Mouse (Mus musculus) E14TG2a.4 (cell line): Measurements from ENCODE around the gene Adcy7.

Experiments
- H3K27me3 ChIP-seq: 2 replicates; pipeline ENCODE4 v1.6.1; 2014; ENCODE audit warnings: low read length, control low read depth; ENCODE audit not compliant: insufficient read depth
- H3K36me3 ChIP-seq: 2 replicates; pipeline ENCODE4 v1.6.1; 2014; ENCODE audit warnings: low read length, control low read depth; ENCODE audit not compliant: insufficient read depth
- H3K4me1 ChIP-seq: replicated peaks from 2 replicates; pipeline ENCODE4 v1.6.1; 2014; ENCODE audit warnings: low read depth, low read length, control low read depth
- H3K4me3 ChIP-seq: replicated peaks from 2 replicates; pipeline ENCODE4 v1.5.1; 2014; ENCODE audit warnings: mild to moderate bottlenecking, low read length
- H3K9me3 ChIP-seq: 2 replicates; pipeline ENCODE4 v1.6.1; 2014; ENCODE audit warnings: low read length, control low read depth
- CTCF ChIP-seq: conservative IDR thresholded peaks from 2 replicates; pipeline ENCODE4 v1.5.1; 2014; ENCODE audit warnings: low read length
- NANOG ChIP-seq: IDR thresholded peaks from 2 replicates; pipeline ENCODE4 v1.6.1; 2014; ENCODE audit warnings: borderline replicate concordance, low read length, mixed read lengths
- POU5F1 ChIP-seq: IDR thresholded peaks from 2 replicates; pipeline ENCODE4 v1.6.1; 2014; ENCODE audit warnings: low read length, borderline replicate concordance

Adcy7 gene

DNA sequence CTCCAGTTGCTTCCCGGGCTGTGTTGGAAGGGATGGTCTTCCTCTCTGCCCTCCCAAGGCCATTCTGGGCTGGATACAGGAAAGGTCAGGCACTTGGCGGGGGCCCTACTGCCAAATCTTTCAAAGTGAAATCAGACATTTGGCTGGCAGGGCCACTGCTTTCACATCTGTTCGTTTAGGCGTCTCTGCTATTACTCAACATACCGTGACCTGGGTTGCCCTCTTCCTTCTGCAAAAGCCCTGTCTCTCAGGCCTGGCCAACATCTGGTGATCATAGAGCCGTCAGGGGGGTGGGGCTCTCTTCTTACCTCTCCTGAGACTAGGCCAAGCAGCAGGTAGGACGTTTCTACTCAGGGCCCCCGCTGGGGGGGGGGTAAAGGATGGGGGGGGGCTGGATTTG, 10.5 kb downstream of the Adcy7 start:
- no peak overlapping the region for H3K4me3 ChIP-seq
- H3K4me1 ChIP-seq = peaks cover 18% of the 10 kb centered on the region
- no peak for TF ChIP-seq POU5F1
- no peak for TF ChIP-seq NANOG
- TF ChIP-seq CTCF = no peak
- peaks cover 23% of the 10 kb centered on the region for H3K27me3 ChIP-seq
- H3K36me3 ChIP-seq = no peaks in the 10 kb centered on the region
- H3K9me3 ChIP-seq = no peaks in the 10 kb centered on the region

DNA sequence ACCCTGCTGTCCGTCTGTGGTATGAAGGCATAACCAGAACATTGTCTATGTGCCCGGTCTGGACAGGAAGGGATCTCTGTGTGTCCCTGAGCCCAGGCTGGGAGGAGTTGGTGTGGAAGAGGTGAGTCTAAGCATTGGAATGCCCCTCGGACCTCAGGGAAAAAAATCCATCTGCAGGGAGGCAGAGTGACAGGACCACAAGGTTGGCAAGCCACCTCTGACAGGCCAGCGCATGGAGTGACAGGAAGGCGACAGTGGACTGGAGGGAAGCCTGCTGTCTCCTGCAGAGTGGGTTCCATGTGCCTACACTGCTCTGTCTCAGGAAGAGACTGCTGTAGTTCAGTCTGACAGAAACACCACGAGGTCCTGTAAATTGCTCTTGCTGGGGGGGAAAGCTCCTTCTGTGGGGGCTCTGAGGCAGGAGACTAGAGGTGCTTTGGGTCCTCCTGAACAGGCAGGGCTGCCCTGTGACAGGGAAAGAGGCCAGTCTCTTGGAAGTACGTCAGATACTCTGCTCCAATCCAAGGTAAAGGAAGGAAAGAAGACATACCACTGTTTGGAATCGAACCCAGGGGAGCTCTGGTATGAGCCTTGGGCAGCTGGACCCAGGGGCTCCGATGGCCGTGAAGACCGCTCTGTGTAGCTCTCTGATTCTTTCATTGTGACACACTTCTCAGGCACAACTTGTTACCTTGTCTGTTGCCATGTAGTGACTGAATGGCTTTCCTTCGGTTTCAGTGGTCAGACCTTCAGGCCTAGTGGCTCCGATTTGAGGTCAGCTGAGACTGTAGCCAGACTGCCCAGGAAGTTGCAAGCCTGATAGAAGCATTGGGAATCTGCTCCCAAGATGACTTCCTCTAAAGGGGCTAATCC, 11.3 kb downstream of the Adcy7 start:
- H3K4me1 ChIP-seq = peaks cover 18% of the 10 kb centered on the region
- no peaks in the 10 kb centered on the region for H3K9me3 ChIP-seq
- no peak overlapping the region for H3K4me3 ChIP-seq
- H3K36me3 ChIP-seq = no peaks in the 10 kb centered on the region
- peaks cover 31% of the 10 kb centered on the region for H3K27me3 ChIP-seq
- TF ChIP-seq POU5F1 (no peak), CTCF (no peak), NANOG (no peak)

DNA sequence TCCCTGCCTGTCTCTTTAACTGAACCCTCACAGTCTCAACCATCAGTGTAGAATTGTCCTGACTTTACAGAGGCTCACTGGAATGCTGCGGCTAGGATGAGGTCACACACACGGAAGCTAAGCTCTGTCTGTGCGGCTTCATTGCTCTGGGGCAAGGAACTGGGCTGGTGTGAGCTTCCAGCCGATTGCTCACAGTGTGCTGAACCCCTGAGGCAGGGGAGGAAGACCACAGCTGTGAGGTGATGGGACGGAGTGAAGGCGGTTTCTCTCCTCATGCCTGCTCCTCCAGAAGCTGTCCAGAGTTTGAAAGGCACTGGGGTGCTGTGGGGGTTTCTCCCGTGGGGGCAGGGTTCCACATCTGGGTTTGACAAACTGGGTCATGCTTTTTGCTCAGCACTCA, 12.5 kb downstream of the Adcy7 start:
- peaks cover 25% of the 10 kb centered on the region for H3K27me3 ChIP-seq
- no peaks in the 10 kb centered on the region for H3K36me3 ChIP-seq
- peaks cover 24% of the 10 kb centered on the region for H3K4me1 ChIP-seq
- no peak overlapping the region for H3K4me3 ChIP-seq
- H3K9me3 ChIP-seq = no peaks in the 10 kb centered on the region
- TF ChIP-seq NANOG (no peak), POU5F1 (no peak), CTCF (no peak)

DNA sequence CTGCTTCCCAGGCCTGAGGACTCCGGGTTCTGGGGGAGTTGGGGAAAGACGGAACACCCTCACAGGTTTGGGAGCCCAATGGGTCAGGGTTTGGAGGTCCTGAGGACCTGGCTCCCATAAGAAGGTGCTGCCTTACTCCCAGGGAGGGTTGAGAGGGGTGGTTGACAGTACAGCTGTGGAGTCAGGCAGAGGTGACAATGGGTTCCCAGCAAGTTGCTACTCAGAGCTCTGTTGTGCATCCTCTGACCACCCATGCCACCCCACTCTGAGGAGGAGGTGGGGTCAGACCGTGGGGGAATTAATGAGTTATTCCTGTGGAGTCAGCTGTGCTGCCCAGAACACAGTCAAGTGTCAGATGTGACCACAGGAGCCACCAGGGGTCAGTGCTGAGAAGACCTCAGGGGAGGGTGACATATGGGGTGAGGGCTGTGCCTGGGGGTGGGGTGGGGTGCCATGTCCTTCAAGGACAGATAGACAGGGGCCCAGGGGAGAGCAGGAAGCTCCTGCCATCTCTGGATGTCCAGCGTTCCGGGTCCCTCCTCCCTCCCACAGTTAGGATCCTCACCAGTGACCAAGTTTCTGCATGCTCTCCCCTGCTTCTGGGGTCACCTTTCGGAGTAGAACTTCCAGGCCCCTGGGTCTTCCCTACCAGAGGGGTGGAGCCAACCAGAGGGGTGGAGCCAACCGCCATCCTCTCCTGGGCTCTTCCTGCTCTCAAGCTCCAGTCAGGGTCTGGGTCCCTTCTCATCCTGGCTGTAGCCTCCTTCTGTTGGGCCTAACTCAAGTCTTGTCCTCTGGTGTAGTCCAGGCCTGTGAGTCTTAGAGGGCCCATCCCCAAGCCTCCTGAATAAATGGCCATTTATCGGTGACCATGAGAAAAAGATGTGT, 13.5 kb downstream of the Adcy7 start:
- H3K4me3 ChIP-seq = no peak overlapping the region
- H3K27me3 ChIP-seq = peaks cover 28% of the 10 kb centered on the region
- TF ChIP-seq POU5F1 = no peak
- no peak for TF ChIP-seq NANOG
- TF ChIP-seq CTCF = no peak
- no peaks in the 10 kb centered on the region for H3K9me3 ChIP-seq
- no peaks in the 10 kb centered on the region for H3K36me3 ChIP-seq
- peaks cover 24% of the 10 kb centered on the region for H3K4me1 ChIP-seq

DNA sequence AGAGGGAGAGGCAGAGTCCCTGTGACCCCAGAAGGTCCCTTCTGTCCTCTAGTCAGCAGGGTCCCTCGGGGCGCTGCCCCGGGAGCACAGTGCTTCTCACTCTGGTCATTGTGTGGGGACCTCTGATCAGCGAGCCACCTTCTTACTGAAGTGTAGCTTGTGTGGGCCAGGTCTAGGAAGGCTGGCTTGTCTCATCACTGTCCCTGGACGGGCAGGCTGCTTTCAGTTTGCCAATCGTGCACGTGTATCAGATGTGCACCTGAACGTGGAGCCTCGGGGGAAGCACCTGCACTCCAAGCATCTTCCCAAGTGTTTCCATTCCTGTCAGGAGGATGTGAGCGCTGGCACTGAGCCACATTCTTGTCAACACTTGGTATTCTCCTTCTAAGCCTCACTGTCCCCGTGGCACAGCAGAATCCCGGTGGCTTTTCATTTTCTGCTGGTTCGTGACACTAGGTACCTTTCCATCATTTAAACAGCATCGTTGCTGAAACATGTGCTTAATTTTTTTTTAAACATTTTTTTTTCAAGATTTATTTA, 14.3 kb downstream of the Adcy7 start:
- H3K4me3 ChIP-seq = no peak overlapping the region

DNA sequence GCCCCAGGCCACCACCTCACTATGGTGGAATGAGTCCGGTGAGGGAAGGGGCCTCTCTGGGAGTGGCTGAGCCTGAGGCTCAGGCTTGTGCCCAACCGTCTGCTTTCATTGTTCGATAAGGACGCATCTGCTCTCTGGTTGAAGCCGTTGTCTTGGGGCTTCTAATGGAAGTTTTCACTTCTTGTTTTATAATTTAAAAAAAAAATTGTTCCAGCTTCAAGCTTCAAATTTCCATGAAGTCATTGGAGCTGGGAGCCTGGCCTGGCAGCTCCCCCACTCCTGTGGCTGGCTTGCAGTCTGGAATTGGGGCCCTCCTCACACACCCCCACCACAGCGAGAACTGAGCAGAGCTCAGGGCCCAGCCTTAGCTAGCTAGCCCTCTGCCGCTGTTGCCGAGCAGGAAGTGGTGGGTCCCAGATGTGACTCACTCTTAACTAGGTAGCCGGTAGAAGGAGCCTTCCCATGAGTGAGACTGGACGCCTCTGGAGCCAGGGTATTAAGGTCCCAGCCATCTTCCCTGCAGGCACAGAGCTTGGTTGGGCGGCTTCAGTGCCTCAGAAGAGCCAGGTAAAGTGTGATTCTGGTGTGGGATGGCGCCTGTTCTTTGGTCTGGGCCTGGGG, 16.5 kb downstream of the Adcy7 start:
- Histone ChIP-seq H3K4me3 (peak overlapping the region; percentile 46), H3K4me1 (peaks cover 24% of the 10 kb centered on the region), H3K27me3 (peaks cover 30% of the 10 kb centered on the region), H3K36me3 (no peaks in the 10 kb centered on the region), H3K9me3 (no peaks in the 10 kb centered on the region)
- TF ChIP-seq POU5F1 (no peak), CTCF (no peak), NANOG (no peak)

More for the DNA sequence above, 14.3 kb downstream of the Adcy7 start:
- Histone ChIP-seq H3K27me3 (peaks cover 29% of the 10 kb centered on the region), H3K9me3 (no peaks in the 10 kb centered on the region), H3K4me1 (peaks cover 24% of the 10 kb centered on the region), H3K36me3 (no peaks in the 10 kb centered on the region)
- TF ChIP-seq NANOG (no peak), POU5F1 (no peak), CTCF (no peak)

DNA sequence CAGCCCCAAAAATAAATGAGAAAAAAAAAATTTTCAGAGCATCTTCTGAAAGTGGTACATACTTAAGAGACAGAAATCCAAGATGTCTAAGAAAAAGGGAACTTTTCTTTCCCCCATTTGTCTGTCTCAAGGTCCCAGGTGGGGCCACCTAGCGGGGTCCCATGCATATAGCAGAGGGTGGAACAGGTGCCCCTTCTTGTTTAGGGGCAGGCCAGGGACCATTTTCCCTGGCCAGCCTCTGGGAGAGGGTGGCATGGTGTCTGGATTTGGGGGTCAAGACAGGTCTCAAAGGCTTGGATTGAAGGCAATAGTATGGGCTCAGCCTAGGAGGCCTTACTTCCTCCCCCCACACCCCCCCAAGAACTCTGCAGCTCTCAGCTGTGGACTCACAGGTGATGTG, 17.7 kb downstream of the Adcy7 start:
- Histone ChIP-seq H3K36me3 (no peaks in the 10 kb centered on the region), H3K4me3 (no peak overlapping the region), H3K9me3 (no peaks in the 10 kb centered on the region), H3K4me1 (peaks cover 19% of the 10 kb centered on the region), H3K27me3 (peaks cover 25% of the 10 kb centered on the region)
- TF ChIP-seq POU5F1 (no peak), NANOG (no peak), CTCF (no peak)
